Mouse (Mus musculus) cerebral cortex, adult 2 months (tissue): Measurements from ENCODE around the gene Polr3c.

Experiments
- WGBS: fragments of 180-500 bp; shearing (Covaris S2); methylation state at CpG from one replicate; pipeline ENCODE4 v1.1.7; 2018; 5-methylcytosine and 5-hydroxymethylcytosine counted together

The Polr3c gene

DNA sequence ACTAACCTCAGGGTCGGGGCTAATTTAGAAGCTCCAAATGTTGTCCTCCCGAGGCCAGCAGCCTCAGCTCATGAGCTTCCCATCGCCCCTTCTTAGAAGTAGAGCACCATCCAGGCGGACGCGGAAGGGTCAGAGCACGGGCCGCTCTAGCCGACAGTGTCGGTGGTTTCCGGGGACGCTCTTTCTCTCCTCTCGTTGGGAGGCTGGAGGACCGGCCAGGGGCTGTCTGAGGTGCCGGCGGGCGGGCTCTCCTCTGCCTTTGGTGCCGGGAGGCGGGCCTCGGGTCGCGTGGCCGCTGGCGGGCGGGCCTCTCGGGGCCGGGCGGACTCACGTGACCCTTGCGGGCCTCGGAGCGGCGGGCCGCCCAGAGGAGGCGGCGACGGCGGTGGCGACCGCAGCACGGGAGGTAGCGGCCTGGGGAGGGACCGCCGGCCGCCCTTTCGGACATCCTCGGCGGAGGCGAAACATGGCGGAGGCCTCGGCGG lies at the start of gene Polr3c, which contains the start of gene Rnf115:
Gene Polr3c (minus strand): TSS at position 286 of the 485 bp plus-strand sequence.
Gene Rnf115 (plus strand): TSS at position 322 of the 485 bp plus-strand sequence.
- under 1% methylated on average over 52 of the region's 52 CpGs for WGBS

DNA sequence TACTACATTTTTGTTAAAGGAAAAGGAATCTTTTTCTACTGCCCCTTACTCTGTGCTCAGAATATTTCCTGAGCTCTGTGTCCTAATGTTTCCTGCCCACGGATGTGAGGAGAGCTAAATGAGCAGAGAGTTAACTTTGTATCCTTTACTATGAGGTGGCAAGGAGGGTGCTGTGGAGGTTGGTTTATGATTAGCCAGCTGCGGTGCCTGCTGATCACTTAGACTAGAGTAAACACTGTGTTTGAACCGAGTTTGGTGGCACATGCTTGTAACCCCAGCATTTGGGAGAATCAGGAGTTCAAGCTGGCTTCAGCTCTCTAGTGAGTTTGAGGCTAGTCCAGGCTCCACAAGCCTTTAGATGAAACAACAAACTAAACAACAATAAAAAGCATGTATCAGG lies 49.7 kb upstream of the Polr3c start:
- 76% methylated on average over 3 of the region's 3 CpGs for WGBS

DNA sequence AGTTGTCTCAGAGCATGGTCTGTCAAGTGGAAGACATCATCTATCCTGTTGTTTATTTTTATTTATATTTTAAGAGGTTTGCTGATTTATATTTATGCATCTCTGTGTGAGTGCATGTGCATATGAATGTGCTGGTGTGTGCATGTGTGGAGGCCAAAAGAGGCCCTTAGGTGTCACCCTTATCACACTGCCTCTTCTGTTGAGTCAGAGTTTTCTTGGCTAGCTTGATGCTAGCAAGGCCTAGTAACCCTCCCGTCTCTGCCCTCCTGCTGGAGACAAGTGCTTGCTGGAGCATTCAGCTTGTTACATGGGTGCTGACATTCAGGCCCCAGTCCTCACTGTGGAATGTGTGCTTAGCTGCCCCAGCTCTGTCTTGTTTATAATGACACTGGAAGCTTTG lies 45.5 kb upstream of the Polr3c start:
- 40% methylated on average over 1 of the region's 1 CpGs for WGBS

DNA sequence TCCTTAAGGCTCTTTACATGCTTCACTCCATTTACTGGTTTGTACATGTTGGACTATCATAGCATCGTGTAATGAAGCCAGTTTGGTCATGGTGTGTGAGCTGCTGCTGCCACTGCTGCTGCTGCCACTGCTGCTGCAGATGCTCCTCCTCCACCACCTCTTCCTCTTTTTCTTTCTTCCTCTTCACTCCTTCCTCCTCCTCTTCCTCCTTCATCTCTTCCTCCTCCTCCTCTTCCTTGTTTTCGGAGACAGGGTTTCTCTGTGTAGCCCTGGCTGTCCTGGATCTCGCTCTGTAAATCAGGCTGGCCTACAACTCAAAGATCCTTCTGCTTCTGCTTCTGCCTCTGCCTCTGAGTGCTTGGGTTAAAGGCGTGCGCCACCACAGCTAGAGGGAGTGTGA lies 42.5 kb upstream of the Polr3c start:
- 85% methylated on average over 5 of the region's 5 CpGs for WGBS

DNA sequence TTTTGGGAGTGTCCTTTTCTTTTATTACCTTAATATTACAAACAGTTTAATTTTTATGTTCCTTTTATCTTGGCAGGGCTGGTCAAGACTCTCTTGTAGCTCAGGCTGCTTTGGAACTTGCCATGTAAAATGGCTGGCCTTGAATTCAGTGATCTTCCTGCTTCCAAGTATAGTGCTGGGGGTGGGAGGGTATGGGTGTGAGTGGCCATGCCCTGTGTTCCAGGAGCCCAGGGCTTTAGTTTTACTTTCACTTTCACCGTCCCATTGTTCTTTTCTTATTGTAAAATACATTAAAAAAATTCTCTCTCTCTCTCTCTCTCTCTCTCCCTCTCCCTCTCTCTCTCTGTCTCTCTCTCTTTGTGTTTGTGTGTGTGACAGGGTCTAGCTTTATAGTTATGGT lies 37.1 kb upstream of the Polr3c start:
- WGBS, result 79% methylated on average over 1 of the region's 1 CpGs

DNA sequence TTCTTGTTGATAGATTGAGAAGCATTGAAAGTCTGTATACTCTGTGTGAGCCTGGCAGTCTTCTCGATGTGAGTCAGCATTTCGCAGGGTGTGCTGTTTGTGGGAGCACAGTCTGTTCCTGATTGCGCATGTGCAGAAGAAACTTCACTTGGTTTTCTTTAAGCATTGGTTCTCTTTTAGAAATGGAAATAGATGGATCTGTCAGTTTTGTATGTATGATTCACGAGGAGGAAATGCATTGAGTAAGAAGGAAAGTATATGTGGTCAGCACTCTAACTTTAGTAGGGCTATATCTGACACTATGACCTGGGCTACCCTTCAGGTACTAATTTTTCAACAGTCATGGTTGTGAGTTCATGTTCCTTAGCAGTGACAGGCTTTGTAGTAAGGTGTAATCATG lies 32.3 kb upstream of the Polr3c start:
- 45% methylated on average over 4 of the region's 4 CpGs for WGBS

DNA sequence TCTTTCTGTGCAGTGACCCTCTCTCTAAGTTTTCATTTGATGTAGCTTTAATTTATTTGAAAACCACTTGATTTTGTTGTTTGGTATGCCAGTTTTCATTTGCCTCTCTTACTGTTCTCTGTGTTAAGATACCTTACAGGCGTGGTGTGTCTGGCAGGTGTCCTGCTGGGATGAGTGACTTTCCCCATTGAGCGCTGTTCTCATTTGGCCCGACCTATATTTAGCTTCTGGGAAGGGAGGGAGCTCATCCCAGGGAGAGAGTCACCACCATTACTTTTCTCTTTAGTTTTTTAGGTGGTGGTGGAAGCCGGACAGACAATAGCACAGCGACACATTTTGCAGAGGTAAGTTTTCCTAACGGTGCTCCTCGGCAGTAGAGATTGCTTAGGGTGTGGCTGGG lies 30.3 kb upstream of the Polr3c start:
- 58% methylated on average over 7 of the region's 7 CpGs for WGBS

DNA sequence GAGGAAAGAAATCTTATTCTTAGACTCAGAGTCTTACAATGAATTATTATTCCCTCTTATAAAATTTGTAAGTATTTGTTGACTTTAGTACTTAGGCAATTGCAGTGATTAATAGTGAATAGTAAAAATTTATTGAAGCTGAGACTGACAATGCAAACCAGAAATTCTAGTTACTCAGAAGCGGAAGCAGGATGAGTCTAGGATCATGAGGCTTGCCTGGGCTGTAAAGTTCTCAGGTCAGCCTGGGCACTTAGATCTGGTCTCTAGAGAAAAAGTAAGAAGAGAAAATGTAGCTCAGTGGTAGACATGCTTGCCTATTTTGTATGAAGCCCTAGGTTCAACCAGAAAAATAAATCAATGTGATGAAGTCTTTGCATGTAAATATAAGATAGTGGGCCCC lies 28.5 kb upstream of the Polr3c start:
- 96% methylated on average over 1 of the region's 1 CpGs for WGBS

DNA sequence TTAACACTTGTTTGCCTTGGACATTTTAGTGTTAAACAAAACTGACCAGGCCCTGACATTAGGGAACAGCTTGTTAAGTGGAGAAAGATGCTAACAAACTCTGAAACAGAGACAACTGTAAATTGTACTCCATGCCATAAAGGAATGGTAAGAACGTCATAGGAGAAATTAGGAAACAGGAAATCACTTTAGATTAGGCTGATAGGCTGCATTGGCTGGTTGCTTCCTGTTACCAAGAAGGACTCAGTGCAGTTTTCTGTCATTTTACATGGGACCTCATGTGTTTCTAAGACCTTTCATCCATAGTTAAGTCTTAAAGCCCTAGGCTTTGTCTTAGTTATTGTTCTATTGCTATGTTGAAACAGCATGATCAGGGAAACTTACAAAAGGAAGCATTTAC lies 19.4 kb upstream of the Polr3c start:
- WGBS, result 78% methylated on average over 1 of the region's 1 CpGs

DNA sequence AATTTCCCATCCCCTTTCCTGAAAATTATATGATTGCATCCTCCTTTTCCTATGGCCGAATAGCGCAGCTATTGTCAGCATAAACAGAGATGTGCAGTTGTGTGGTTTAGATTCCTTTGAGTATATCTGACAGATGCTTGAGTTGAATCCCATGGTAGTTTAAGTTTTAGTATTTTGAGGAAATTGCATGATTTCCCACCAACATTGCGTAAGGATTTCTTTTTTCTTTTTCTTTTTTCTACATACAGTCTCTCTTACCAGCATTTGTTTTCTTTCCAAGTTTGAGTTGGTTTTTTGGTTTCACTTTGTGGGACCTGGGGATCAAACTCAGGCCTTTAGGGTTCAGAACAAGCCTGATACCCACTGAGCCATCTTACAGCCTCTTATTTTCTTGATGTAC lies 16.9 kb upstream of the Polr3c start:
- 86% methylated on average over 3 of the region's 3 CpGs for WGBS

DNA sequence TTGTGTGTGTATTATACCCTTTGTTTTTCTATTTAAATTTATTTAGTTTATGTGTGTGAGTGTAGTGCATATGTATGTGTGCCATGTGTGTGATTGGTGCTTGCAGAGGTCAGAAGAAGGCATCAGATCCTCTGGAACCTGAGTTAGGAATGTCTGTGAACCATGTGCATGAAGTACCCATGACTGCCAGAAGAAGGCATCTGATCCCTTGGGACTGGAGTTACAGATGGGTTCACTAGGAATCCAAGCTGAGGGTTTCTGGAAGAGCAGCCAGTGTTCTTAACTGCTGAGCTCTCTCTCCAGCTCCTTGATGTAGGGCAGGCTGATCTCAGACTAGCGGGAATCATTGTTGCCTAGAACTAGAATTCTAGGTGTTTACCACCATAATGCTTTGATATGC lies 10.6 kb upstream of the Polr3c start:
- 91% methylated on average over 1 of the region's 1 CpGs for WGBS

DNA sequence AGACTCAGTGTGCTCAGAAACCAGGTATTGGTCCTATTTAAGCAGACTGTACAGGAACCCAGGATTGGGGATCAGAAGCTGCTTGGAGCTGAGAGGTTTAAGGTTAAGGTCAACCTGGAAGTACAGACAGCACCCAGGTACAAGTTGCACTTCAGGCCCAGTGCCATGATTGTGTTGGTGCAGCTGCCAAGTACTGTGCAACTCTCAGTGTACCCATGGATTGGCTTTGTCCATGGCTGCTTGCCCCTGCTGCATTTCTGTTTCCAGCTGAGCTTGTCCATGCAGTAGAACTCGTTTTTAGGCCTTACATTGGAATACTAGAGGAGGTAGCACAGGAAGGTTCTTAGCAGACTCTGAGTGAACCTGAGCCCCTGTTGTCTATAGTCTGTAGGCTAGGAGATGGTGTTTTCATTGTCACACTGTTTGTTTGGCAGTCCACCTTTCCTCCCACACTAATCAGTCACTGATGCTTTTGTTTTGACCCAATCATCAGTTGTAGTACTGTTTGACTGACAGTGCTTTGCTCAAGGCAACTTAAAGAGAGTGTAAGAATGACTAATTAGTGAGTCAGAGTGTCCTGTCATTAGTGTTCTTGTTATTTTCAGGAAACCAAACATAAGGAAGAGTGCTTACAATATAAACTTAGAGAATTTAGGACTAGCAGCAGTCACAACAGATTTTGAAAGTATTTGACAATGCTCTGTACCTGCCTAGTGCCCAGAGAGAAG lies 9.7 kb upstream of the Polr3c start:
- 35% methylated on average over 1 of the region's 1 CpGs for WGBS

DNA sequence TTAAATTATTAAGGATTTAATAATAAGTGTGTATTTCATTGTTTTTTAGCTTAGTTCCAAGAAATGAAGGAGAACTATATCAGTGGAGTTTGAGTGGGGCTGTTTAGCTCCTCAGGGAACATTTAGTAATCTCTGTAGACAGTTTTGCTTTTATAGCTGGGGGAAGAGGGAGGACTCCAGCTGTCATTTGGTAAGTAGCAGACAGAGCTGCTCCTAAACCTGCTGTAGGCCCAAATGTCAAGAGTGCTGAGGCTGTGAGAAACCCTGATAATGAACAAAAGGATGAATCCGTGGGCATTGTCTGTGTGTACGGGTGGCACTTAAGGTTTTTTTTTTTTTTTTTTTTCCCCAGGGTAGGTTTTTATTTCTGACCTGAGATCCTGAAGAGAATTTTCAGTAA lies 7.8 kb upstream of the Polr3c start:
- 46% methylated on average over 2 of the region's 2 CpGs for WGBS

DNA sequence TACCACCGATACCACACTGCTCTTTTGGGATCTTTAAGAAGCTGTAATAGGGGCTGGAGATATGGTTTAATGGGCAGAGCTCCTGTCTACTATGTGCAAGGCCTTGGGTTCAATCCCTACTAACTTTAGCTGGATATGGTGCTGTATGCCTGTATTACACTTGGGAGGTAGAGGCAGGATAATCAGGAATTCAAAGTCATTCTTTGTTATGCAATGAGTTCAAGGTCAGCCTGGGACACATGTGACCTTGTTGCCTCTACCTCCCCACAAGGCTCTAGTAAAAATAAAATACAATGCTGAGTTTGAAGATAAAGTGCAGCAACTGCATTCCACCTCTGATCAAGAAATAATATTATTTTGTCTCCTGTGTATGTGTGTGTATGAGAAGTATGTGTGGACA lies 6.6 kb upstream of the Polr3c start:
- WGBS, result 100% methylated on average over 1 of the region's 1 CpGs

DNA sequence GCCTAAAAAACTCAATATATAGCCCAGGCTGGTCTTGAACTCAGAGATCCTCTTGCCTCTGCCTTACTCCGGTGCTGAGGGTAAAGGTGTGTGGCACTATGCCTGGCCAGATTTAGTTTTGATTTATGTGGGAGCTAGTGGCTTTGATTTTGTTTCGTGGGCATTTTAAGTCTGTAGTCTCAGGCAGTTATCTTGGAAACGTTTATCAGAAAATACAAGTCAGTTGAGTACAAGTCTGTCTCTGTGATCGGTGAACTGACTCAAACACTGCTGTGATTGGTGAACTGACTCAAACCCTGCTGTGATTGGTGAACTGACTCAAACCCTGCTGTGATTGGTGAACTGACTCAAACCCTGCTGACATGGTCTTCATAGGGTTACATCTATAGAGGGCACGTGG lies 3.4 kb upstream of the Polr3c start:
- 55% methylated on average over 5 of the region's 5 CpGs for WGBS

DNA sequence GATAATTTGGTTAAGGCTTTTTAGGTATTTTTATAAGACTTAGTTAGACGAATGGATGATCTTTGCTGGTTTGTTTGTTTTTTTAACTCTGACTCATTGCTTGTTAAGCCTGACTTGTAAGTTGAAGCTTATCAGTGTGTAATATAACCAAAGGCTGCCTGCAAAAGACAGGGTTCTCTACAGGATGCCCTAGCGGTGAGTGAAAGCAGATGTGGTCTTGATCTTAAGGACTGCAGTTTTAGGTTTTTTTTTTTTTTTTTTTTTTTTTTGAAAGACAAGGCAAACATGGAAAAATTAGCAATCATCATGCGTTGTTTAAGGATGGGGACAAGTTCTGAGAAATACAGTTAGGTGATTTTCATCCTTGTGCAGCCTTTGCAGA lies 2.0 kb upstream of the Polr3c start:
- 41% methylated on average over 3 of the region's 3 CpGs for WGBS

DNA sequence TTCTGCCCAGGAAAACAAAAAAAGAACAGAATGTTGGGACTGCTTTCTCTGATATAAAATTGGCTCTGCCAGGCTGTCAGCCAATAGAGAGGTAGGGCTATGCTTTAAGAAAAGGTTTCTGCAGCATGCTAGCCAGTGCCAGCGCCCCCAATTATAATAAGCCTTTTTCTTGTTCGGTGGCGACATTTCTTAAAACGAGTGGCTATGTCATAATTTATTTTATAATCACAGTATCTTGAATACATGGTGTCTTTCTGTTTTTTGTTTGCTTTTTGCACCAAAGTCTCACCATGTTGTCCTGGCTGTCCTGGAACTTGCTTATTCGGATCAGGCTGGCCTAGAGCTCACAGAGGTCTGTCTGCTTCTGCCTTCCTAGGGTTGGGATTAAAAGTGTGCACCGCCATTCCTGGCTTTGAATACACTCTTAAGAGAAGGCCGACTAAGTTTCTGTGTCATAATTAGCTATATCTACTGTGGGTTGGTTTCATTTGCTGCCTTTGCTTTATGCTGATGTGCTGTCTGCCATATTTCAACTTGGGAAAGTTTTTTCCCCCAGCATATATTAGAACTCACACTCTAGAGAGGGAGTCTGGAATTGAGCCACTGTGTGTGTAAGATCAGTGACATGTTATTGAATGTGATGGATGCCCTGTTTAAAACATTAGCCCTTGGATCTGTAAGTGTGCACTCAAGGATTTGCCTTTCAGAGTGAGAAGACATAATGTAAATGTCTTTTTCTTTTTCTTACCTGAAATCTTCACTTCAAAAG lies 1.4 kb upstream of the Polr3c start:
- WGBS, result 14% methylated on average over 7 of the region's 7 CpGs

DNA sequence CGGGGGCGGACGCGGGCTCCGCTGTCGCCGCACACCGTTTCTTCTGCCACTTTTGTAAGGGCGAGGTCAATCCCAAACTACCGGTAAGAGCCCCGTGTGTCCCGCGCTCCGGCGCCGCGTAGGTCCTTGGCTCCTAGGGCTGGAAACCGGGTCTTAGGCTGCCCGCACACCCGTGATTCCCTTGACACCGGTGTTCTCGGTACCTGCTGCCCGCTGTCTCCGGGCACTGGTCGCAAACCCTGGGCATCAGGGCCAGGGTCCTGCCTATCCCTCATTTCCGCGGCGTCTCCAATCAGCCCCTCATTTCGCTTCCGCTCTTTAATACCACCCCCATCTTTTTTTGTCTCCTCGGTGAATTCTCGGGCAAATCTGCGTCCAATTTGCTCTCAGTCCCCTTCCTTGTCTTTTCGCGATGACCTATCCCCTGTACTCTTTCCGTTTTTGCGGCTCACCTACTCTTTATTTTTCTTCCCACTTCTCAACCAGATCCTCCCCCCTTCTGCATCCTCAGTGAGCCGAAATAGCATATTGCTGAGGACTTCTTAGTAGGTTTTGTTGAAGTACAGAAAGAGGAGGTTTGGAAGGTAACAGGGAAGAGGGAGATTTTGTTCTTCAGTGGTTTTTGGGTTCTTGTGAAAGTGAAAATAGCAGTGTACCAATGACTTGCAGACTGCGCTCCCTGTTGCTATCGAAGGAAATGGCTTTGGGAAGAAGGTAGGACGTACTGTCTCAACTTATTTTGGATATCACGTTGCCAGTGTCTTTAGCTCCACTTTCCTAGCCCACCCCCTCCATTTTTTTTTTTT lies 603 bp upstream of the Polr3c start:
- WGBS, result under 1% methylated on average over 42 of the region's 42 CpGs

DNA sequence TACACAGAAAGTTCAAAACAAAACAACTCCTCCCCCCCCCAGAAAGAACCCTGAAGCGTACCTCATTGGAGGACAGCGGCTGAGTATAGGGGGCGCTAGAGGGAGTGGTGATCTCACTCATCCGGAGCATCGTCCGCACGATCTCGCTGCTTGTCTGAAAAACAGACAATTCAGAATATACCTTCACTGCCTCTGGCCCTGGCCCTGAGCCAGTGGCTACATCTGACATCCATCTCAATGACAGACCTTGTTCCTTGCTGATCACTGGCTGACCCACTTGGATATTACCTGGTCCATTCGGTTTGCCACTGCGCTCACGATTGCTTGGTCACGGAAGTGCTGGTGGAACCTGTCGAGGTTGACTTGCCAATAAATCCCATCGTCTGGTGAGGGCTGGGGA lies 8.3 kb downstream of the Polr3c start:
- WGBS, result 42% methylated on average over 14 of the region's 14 CpGs

DNA sequence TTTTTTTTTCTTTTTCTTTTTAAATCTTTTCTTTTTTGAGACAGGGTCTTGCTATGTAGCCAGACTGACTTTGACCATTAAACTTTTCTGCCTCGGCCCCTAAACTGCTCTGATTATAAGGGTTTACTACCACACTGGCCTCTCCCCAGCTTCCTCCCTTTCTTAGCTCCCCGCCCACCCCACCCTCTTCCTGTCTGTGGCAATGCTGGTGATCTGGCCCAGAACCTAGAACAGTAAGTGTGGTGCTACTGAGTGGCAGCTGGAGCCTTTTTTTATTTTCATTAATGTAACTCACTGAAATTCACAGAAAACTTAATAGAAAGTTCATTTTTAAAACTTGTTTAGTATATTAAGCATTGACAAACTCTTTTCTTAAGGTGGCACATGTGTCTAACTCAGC lies 11.6 kb downstream of the Polr3c start:
- WGBS, result 77% methylated on average over 2 of the region's 2 CpGs

DNA sequence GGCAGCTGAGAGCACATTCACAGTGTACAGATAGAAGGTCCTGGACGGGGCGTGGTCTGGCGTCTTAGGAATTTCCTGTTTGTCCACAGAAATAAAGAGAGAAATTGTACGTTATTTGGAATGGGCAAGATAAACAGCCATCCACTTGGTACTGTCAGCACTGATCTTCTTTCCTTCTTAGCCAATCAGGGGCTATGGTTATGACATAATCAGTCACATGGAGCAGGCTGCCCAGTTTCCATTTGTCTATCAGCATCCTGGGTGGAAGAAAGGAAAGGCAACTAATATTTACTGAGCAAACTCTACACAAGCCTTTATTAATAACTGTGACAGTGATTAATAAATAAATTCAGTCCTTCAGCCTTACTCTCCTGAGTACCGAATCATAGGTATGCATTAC lies 13.1 kb downstream of the Polr3c start:
- 89% methylated on average over 5 of the region's 5 CpGs for WGBS

DNA sequence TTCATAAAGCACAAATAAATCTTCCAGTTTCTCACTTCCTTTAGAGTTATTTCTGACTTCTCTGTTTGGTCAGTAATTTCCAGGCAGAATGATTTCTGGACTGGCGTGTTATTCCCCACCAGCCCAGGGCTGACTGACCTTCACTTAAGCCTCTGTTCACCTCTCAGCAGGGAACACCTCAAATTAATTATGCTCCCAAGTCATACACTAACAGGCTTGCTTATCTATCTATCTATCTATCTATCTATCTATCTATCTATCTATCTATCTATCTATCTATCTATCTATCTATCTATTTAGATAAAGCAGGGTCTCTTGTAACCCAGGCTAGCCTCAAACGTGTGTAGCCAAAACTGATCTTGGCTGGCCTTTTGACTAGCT lies 18.8 kb downstream of the Polr3c start:
- 52% methylated on average over 2 of the region's 2 CpGs for WGBS
